Mouse (Mus musculus) forebrain, embryonic 16.5 days (tissue): Measurements from ENCODE around the gene Abcb11. TPM values are rescaled to one million over a fixed set of nuclear protein-coding genes. Genes with fewer than 3 reads are reported as not detected.
A peak's percentile ranks its signal among the peaks of the same experiment; 100 is the strongest.

Source experiments
- ATAC-seq: fragments of 200-750 bp; cut with Nextera tagmentation; 2 replicates; pipeline ENCODE4 v1.8.0; 2017; ENCODE audit warnings: mild to moderate bottlenecking, moderate library complexity
- H3K27ac ChIP-seq: fragments of 300-500 bp; sonication (generic); 2 replicates; pipeline ENCODE4 v1.5.1; 2014; ENCODE audit warnings: low read length, control low read depth
- H3K27me3 ChIP-seq: fragments of 300-500 bp; sonication (generic); replicated peaks from 2 replicates; pipeline ENCODE4 v1.6.1; 2014; ENCODE audit warnings: low read length; ENCODE audit not compliant: control insufficient read depth, insufficient read depth
- H3K36me3 ChIP-seq: fragments of 300-500 bp; sonication (generic); 2 replicates; pipeline ENCODE4 v1.6.1; 2014; ENCODE audit not compliant: control insufficient read depth, insufficient read depth
- H3K4me1 ChIP-seq: fragments of 300-500 bp; sonication (generic); replicated peaks from 2 replicates; pipeline ENCODE4 v1.6.1; 2014; ENCODE audit warnings: low read length; ENCODE audit not compliant: control insufficient read depth, insufficient read depth
- H3K4me2 ChIP-seq: fragments of 300-500 bp; sonication (generic); 2 replicates; pipeline ENCODE4 v1.6.1; 2014; ENCODE audit warnings: mild to moderate bottlenecking, low read length, control low read depth
- H3K4me3 ChIP-seq: fragments of 300-500 bp; sonication (generic); replicated peaks from 2 replicates; pipeline ENCODE4 v1.5.1; 2014; ENCODE audit warnings: mild to moderate bottlenecking, low read length, control low read depth
- H3K9ac ChIP-seq: fragments of 300-500 bp; sonication (generic); replicated peaks from 2 replicates; pipeline ENCODE4 v1.6.1; 2014; ENCODE audit warnings: low read depth, low read length, control low read depth
- H3K9me3 ChIP-seq: fragments of 300-500 bp; sonication (generic); 2 replicates; pipeline ENCODE4 v1.6.1; 2016; ENCODE audit warnings: low read length; ENCODE audit not compliant: control insufficient read depth
- WGBS: fragments of 180-500 bp; shearing (Covaris S2); extraction: QIAGEN DNeasy Blood & Tissue Kit; methylation state at CpG from one replicate; pipeline ENCODE4 v1.1.7; 2014; 5-methylcytosine and 5-hydroxymethylcytosine counted together
- polyA plus RNA-seq: library from polyadenylated mRNA; unstranded; fragments of >200 nt; fragmentation: Nextera tagmentation; extraction: Ambion mirVana; gene quantifications from 2 replicates; pipeline ENCODE4 v1.2.1, GENCODE M21; 2015

Abcb11 gene
- polyA plus RNA-seq, 1 experiment from 2014 or later = 0.39 TPM

GRCm38 (mm10) chr2:69234976-69235678 is 107.3 kb downstream of the Abcb11 start:
- WGBS = 8% methylated on average over 5 of the region's 5 CpGs
- Histone ChIP-seq H3K27ac (no peak overlapping the region), H3K4me3 (no peak overlapping the region), H3K9me3 (no peaks in the 10 kb centered on the region), H3K4me1 (peaks cover 2% of the 10 kb centered on the region; the same call in 1 of the 2 replicates), H3K36me3 (no peaks in the 10 kb centered on the region), H3K27me3 (0 out of 2 replicates have a peak, but pooled peaks cover 2% of the 10 kb centered on the region), H3K4me2 (no peak overlapping the region), H3K9ac (no peak overlapping the region)
- peak; percentile 97 for ATAC-seq

- Histone ChIP-seq H3K9ac (no peak overlapping the region), H3K4me3 (no peak overlapping the region), H3K4me1 (peaks cover 2% of the 10 kb centered on the region; the same call in 1 of the 2 replicates), H3K9me3 (no peaks in the 10 kb centered on the region), H3K27me3 (no peaks in the 10 kb centered on the region), H3K27ac (no peak overlapping the region), H3K4me2 (no peak overlapping the region), H3K36me3 (no peaks in the 10 kb centered on the region)
- no peak for ATAC-seq
These were observed 110.3 kb downstream of the Abcb11 start for GRCm38 (mm10) chr2:69232101-69232500.

- H3K27me3 ChIP-seq = no peaks in the 10 kb centered on the region; the same call in 1 of the 2 replicates
- H3K36me3 ChIP-seq = no peaks in the 10 kb centered on the region
- ATAC-seq = no peak
- 0 out of 2 replicates have a peak, but pooled peaks cover 2% of the 10 kb centered on the region for H3K4me1 ChIP-seq
- H3K4me3 ChIP-seq = no peak overlapping the region
- no peak overlapping the region for H3K27ac ChIP-seq
- 87% methylated on average over 2 of the region's 2 CpGs for WGBS
- no peaks in the 10 kb centered on the region for H3K9me3 ChIP-seq
- H3K4me2 ChIP-seq = no peak overlapping the region
- no peak overlapping the region for H3K9ac ChIP-seq
These were observed 112.3 kb downstream of the Abcb11 start for GRCm38 (mm10) chr2:69230137-69230536.

GRCm38 (mm10) chr2:69228635-69229034 is 113.8 kb downstream of the Abcb11 start:
- 72% methylated on average over 6 of the region's 6 CpGs for WGBS

GRCm38 (mm10) chr2:69226876-69227275 is 115.5 kb downstream of the Abcb11 start:
- no peak for ATAC-seq
- Histone ChIP-seq H3K9ac (no peak overlapping the region), H3K4me3 (no peak overlapping the region), H3K4me2 (no peak overlapping the region), H3K27me3 (no peaks in the 10 kb centered on the region; the same call in 1 of the 2 replicates), H3K4me1 (peaks cover 3% of the 10 kb centered on the region; the same call in 1 of the 2 replicates), H3K9me3 (no peaks in the 10 kb centered on the region), H3K36me3 (no peaks in the 10 kb centered on the region), H3K27ac (no peak overlapping the region)
- 90% methylated on average over 9 of the region's 9 CpGs for WGBS

More at GRCm38 (mm10) chr2:69228635-69229034, 113.8 kb downstream of the Abcb11 start:
- no peaks in the 10 kb centered on the region for H3K4me1 ChIP-seq
- no peaks in the 10 kb centered on the region; the same call in 1 of the 2 replicates for H3K27me3 ChIP-seq
- no peaks in the 10 kb centered on the region for H3K36me3 ChIP-seq
- peak; percentile 40; the same call in 1 of the 2 replicates for ATAC-seq
- H3K9me3 ChIP-seq = no peaks in the 10 kb centered on the region
- H3K9ac ChIP-seq = no peak overlapping the region
- no peak overlapping the region for H3K4me3 ChIP-seq
- no peak overlapping the region for H3K27ac ChIP-seq
- no peak overlapping the region for H3K4me2 ChIP-seq

- Histone ChIP-seq H3K4me1 (peaks cover 3% of the 10 kb centered on the region; the same call in 1 of the 2 replicates), H3K9me3 (no peaks in the 10 kb centered on the region), H3K4me3 (no peak overlapping the region), H3K9ac (no peak overlapping the region), H3K36me3 (no peaks in the 10 kb centered on the region), H3K4me2 (no peak overlapping the region), H3K27ac (no peak overlapping the region), H3K27me3 (no peaks in the 10 kb centered on the region; the same call in 1 of the 2 replicates)
- WGBS = 66% methylated on average over 2 of the region's 2 CpGs
- no peak for ATAC-seq
These were observed 117.7 kb downstream of the Abcb11 start for GRCm38 (mm10) chr2:69224724-69225123.

- no peak overlapping the region for H3K4me2 ChIP-seq
- no peak overlapping the region for H3K27ac ChIP-seq
- no peaks in the 10 kb centered on the region for H3K9me3 ChIP-seq
- WGBS = 43% methylated on average over 10 of the region's 10 CpGs
- ATAC-seq = peak; percentile 63; the same call in 1 of the 2 replicates
- H3K4me1 ChIP-seq = peaks cover 3% of the 10 kb centered on the region; the same call in 1 of the 2 replicates
- no peaks in the 10 kb centered on the region for H3K36me3 ChIP-seq
- H3K9ac ChIP-seq = no peak overlapping the region
- H3K4me3 ChIP-seq = no peak overlapping the region
- H3K27me3 ChIP-seq = no peaks in the 10 kb centered on the region; the same call in 1 of the 2 replicates
These were observed 119.6 kb downstream of the Abcb11 start for GRCm38 (mm10) chr2:69222815-69223214.

GRCm38 (mm10) chr2:69221868-69222416 is 120.5 kb downstream of the Abcb11 start:
- no peak overlapping the region for H3K27ac ChIP-seq
- ATAC-seq = no peak
- H3K4me2 ChIP-seq = no peak overlapping the region
- H3K4me3 ChIP-seq = no peak overlapping the region
- peaks cover 3% of the 10 kb centered on the region; the same call in 1 of the 2 replicates for H3K4me1 ChIP-seq
- H3K36me3 ChIP-seq = no peaks in the 10 kb centered on the region
- H3K9me3 ChIP-seq = no peaks in the 10 kb centered on the region
- H3K27me3 ChIP-seq = no peaks in the 10 kb centered on the region; the same call in 1 of the 2 replicates
- H3K9ac ChIP-seq = no peak overlapping the region
- 28% methylated on average over 5 of the region's 5 CpGs for WGBS

- Histone ChIP-seq H3K4me2 (no peak overlapping the region), H3K9ac (no peak overlapping the region), H3K36me3 (no peaks in the 10 kb centered on the region), H3K27ac (no peak overlapping the region), H3K4me1 (no peaks in the 10 kb centered on the region), H3K27me3 (no peaks in the 10 kb centered on the region), H3K4me3 (no peak overlapping the region), H3K9me3 (no peaks in the 10 kb centered on the region)
- ATAC-seq = no peak
- WGBS = 49% methylated on average over 7 of the region's 7 CpGs
These were observed 127.2 kb downstream of the Abcb11 start for GRCm38 (mm10) chr2:69215242-69215641.
